Mouse (Mus musculus): ENCODE results near the gene Dlst.

DNA sequence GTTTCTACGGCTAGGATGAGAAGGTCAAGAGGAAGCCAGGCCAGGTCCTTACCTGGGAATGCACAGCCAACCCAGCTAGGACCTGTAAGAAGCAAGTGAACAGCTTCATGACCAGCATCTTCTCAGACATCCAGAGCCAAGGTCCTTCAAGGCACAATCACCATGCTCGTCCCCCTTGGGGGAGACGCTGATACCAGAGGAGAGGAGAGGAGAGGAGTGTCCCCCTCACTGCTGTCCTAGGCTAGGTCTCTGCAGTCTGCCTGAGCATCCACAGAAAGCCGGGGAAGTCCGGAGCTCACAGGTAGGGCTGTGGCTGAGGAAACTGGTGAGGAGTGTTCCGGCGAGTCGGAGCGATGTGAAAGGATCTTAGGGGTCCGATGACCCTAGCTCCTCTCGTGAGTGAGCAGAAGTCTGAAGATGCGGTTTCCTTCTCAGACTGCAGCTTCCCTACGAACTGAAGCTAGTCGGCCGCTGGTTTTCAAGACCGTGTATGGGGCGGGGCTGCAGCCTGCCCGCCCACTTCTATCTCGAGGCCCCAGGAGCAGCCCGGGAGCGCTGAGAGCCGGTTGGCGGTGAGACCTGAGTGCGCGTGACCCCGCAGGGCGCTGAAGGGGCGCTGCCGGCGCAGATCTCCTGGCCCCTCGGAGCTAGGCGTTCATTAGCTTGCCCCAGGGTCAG is 66.4 kb downstream of the Dlst start:
- TF ChIP-seq CTCF (IDR thresholded peaks at IDR 0.05) (no peak), EP300 (IDR thresholded peaks at IDR 0.05) (no peak)

All from lung, postnatal 0 days (tissue).